Mouse (Mus musculus) thymus, postnatal 0 days (tissue): ENCODE data around the gene Pmf1. TPM values are rescaled to one million over a fixed set of nuclear protein-coding genes. Genes with fewer than 3 reads are reported as not detected.

Source experiments
- DNase-seq: peaks from one replicate; pipeline ENCODE4 v3.0.0-alpha.2; 2015; ENCODE audit warnings: low spot score
- microRNA-seq: library from miRNA; unstranded; fragments of <30 nt; microRNA quantifications from one replicate; pipeline ENCODE4, GENCODE M21; 2016; ENCODE audit warnings: borderline number of aligned reads
- polyA plus RNA-seq: library from polyadenylated mRNA; unstranded; fragments of >200 nt; fragmentation: Nextera tagmentation; extraction: Ambion mirVana; gene quantifications from 2 replicates; pipeline ENCODE4 v1.2.1, GENCODE M21; 2015

Gene Pmf1
- polyA plus RNA-seq, 1 experiment from 2014 or later: 151 TPM

DNA sequence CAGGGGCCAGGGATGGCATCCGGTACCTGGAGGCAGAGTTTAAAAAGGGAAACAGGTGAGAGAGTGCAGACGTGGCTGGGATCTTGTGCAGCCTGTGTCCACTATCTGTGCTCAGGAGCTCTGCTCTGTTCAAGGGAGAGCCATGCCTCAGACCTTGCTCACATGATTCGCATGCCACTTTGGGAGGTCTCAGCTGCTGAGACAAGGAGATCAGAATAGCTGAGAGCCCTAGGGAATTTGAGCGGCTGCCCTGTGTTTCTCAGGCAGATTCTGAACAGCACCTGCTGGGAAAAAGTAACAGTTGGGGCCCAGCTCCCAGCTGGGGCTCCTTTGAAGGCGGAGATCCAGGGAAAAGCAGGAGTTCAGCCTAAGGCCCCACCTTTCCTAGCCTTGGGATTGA lies 50.5 kb downstream of the Pmf1 start:
- DNase-seq: no peak

DNA sequence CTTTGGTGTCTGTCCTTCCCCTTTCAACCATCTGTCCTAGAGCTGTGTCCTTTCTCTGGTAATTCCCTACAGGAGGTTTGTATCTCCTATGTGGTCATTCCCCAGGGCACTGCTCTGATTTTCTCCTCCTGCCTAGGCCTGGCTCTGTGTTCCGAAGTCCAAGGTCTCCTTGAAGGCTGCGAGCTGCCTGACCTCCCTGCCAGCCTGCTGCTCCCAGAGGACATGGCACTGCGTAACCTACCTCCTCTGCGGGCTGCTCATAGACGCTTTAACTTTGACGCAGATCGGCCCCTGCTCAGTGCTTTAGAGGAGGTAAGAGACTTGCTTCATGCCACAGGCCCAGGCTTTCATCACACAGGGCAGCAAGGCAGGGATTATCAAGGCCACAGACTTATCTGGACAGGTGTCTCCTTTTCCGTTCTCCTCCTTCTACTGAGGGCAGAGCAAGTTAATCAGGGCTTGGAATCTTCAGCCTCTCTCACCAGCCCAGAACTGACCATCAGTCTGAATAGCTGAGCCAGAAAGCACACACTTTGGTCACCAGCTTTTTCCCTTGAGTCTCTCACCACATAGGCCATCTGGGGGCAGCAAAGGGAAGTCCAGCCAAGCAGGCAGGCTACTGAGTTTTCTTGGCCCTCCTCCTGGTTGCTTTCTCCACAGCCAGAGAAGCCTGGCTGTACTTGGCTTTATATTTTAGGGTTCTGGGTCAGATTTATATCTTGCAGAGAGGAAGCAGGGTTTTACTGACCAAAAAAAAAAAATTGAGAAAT lies 55.5 kb downstream of the Pmf1 start:
- no peak for DNase-seq

DNA sequence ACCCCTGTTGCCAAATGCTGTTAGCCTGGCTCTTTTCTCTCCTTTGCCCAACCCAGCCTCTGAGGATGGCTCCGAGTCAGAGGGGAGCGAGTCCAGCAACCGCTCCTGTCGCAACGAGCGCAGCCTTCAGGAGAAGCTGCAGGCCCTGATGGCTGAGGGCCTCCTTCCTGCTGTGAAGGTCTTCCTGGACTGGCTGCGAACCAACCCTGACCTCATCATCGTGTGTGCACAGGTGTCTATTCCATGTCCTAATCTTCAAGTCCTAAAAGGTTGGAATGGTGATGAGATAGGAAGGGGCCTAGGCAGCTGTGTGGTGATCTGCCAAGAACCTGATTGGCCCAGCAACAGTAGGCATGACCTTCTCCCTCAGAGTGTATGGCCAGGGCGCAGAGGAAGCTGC lies 57.2 kb downstream of the Pmf1 start:
- DNase-seq: no peak

DNA sequence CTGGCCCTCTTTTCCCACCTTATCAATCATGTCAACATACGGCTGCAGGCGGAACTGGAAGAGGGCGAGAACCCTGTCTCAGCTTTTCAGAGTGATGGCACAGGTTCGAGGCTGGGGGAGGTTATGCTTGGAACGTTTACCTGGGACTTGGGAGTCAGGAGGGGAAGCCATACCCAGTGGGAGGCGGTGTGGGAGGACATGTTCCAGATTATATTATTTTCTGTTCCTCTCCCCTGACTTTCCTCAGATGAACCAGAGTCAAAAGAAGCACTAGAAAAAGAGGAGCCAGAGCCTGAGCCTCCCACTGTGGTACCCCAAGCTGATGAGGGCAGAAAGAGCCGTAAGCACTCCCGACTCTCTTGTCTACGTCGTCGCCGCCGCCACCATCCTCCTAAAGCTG lies 59.4 kb downstream of the Pmf1 start:
- no peak for DNase-seq

Small RNA genes within 50 kb of the gene (microRNA-seq; reads per million reads assigned to microRNA genes)
- gene Mir7011: not detected

Other genes starting within 250 kb of the Pmf1 start
- gene Rhbg, start 155.6 kb downstream of the Pmf1 start, polyA plus RNA-seq: 0.58 and 0.66 TPM in 2 replicates
- gene Gm38392, start 123.1 kb downstream of the Pmf1 start, polyA plus RNA-seq: 0.33 TPM in 1 of 2 replicates, not detected in the other
- 15.6 and 16.2 TPM in 2 replicates for gene Tsacc, start 113.3 kb downstream of the Pmf1 start, polyA plus RNA-seq
- gene Cct3, start 113.2 kb downstream of the Pmf1 start, polyA plus RNA-seq: 401 and 428 TPM in 2 replicates
- 209 and 236 TPM in 2 replicates for gene Glmp, start 85.3 kb downstream of the Pmf1 start, polyA plus RNA-seq
- 3.0 and 4.1 TPM in 2 replicates for gene Tmem79, start 74.2 kb downstream of the Pmf1 start, polyA plus RNA-seq
- 30.0 and 35.4 TPM in 2 replicates for gene Smg5, start 74.1 kb downstream of the Pmf1 start, polyA plus RNA-seq
- gene Paqr6, start 45.7 kb downstream of the Pmf1 start, polyA plus RNA-seq: 0.49 and 0.56 TPM in 2 replicates
- gene Bglap3, start 37.6 kb downstream of the Pmf1 start, polyA plus RNA-seq: 2.6 TPM in 2 replicates
- gene Bglap2, start 31.6 kb downstream of the Pmf1 start, polyA plus RNA-seq: 0.83 and 1.1 TPM in 2 replicates
- gene Bglap, start 25.9 kb downstream of the Pmf1 start, polyA plus RNA-seq: 0.80 and 1.2 TPM in 2 replicates
- gene Slc25a44, start 14.8 kb upstream of the Pmf1 start, polyA plus RNA-seq: 9.6 and 12.3 TPM in 2 replicates
- gene Sema4a, start 50.9 kb upstream of the Pmf1 start, polyA plus RNA-seq: 14.6 and 15.1 TPM in 2 replicates
- 40.6 and 43.8 TPM in 2 replicates for gene Lmna, start 99.6 kb upstream of the Pmf1 start, polyA plus RNA-seq
- gene Mex3a, start 122.1 kb upstream of the Pmf1 start, polyA plus RNA-seq: 8.1 and 10.3 TPM in 2 replicates
- gene Rab25, start 138.0 kb upstream of the Pmf1 start, polyA plus RNA-seq: 2.7 and 3.5 TPM in 2 replicates
- 150 and 153 TPM in 2 replicates for gene Lamtor2, start 142.7 kb upstream of the Pmf1 start, polyA plus RNA-seq
- gene Ubqln4, start 143.4 kb upstream of the Pmf1 start, polyA plus RNA-seq: 14.6 and 16.2 TPM in 2 replicates
- gene Ssr2, start 165.5 kb upstream of the Pmf1 start, polyA plus RNA-seq: 206 and 212 TPM in 2 replicates
- 64.2 and 94.5 TPM in 2 replicates for gene Arhgef2, start 195.6 kb upstream of the Pmf1 start, polyA plus RNA-seq
- gene Rxfp4, start 242.8 kb upstream of the Pmf1 start, polyA plus RNA-seq: not detected in 2 replicates